Mouse (Mus musculus): ENCODE results near the gene Col6a2.

DNA sequence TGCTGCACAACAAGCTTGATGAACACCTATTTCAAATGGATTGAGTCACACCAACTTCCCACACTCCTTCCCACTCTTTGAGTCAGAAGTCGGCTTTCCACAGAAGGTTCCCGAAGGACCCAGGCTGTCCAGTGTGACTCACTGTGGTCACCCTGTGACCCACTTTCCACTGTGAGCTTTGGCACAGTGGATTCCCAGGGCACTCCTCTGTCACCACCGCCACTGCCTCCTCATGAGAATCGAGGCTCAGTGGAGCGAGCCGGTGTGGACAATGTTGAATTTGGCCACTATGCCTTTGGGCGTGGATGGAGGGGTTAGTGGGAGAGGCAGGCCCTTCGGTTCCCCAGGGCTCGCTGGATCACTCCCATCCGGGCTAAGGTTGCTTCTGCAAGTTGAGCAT, 25.3 kb upstream of the Col6a2 start:
- TF ChIP-seq EP300 (IDR thresholded peaks at IDR 0.05; ENCODE audit: low read depth) (no peak), CTCF (IDR thresholded peaks at IDR 0.05; ENCODE audit: low read depth) (no peak)
